Mouse (Mus musculus): ENCODE data around the gene Otol1.

Otol1 gene

GRCm38 (mm10) chr3:70007313-70007712 is at the start of gene Otol1:
Gene Otol1, plus strand, starts transcription at chr3:70007613.
- no peak for DNase-seq

GRCm38 (mm10) chr3:69962187-69962586 is 45.2 kb upstream of the Otol1 start:
- DNase-seq: peak; percentile 13

- no peak for DNase-seq
Measured at GRCm38 (mm10) chr3:69971482-69972097, 35.8 kb upstream of the Otol1 start.

GRCm38 (mm10) chr3:69978092-69978491 is 29.3 kb upstream of the Otol1 start:
- no peak for DNase-seq

GRCm38 (mm10) chr3:69993806-69994205 is 13.6 kb upstream of the Otol1 start:
- DNase-seq: no peak

GRCm38 (mm10) chr3:70001540-70001939 is 5.9 kb upstream of the Otol1 start:
- no peak for DNase-seq

GRCm38 (mm10) chr3:70003126-70003764 is 4.2 kb upstream of the Otol1 start:
- DNase-seq: no peak

- peak; percentile 21 for DNase-seq
Measured at GRCm38 (mm10) chr3:70003955-70004354, 3.5 kb upstream of the Otol1 start.

- no peak for DNase-seq
Measured at GRCm38 (mm10) chr3:70004379-70004778, 3.0 kb upstream of the Otol1 start.

GRCm38 (mm10) chr3:70012641-70013040 is 5.2 kb downstream of the Otol1 start:
- no peak for DNase-seq

GRCm38 (mm10) chr3:70026605-70027004 is 19.2 kb downstream of the Otol1 start:
- DNase-seq: no peak

- no peak for DNase-seq
Measured at GRCm38 (mm10) chr3:70029260-70029659, 21.8 kb downstream of the Otol1 start.

GRCm38 (mm10) chr3:70035593-70035992 is 28.2 kb downstream of the Otol1 start:
- DNase-seq: no peak
